Mouse (Mus musculus) forebrain, embryonic 13.5 days (tissue): ENCODE results near the gene Nup210l. TPM values are rescaled to one million over a fixed set of nuclear protein-coding genes. Genes with fewer than 3 reads are reported as not detected.

Source experiments
- ATAC-seq: fragments of 200-750 bp; cut with Nextera tagmentation; 2 replicates; pipeline ENCODE4 v1.8.0; 2017
- H3K27ac ChIP-seq: fragments of 300-500 bp; sonication (generic); 2 replicates; pipeline ENCODE4 v1.5.1; 2015; ENCODE audit warnings: inconsistent platforms, mild to moderate bottlenecking, moderate library complexity
- H3K27me3 ChIP-seq: fragments of 300-500 bp; sonication (generic); 2 replicates; pipeline ENCODE4 v1.6.1; 2015; ENCODE audit warnings: mild to moderate bottlenecking, inconsistent platforms
- H3K36me3 ChIP-seq: fragments of 300-500 bp; sonication (generic); 2 replicates; pipeline ENCODE4 v1.6.1; 2015; ENCODE audit warnings: mild to moderate bottlenecking, inconsistent platforms; ENCODE audit not compliant: poor library complexity, severe bottlenecking
- H3K4me1 ChIP-seq: fragments of 300-500 bp; sonication (generic); 2 replicates; pipeline ENCODE4 v1.6.1; 2015; ENCODE audit warnings: inconsistent platforms
- H3K4me2 ChIP-seq: fragments of 300-500 bp; sonication (generic); 2 replicates; pipeline ENCODE4 v1.6.1; 2015; ENCODE audit warnings: inconsistent platforms, mild to moderate bottlenecking, moderate library complexity
- H3K4me3 ChIP-seq: fragments of 300-500 bp; sonication (generic); 2 replicates; pipeline ENCODE4 v1.5.1; 2015; ENCODE audit warnings: mild to moderate bottlenecking, inconsistent platforms
- H3K9ac ChIP-seq: fragments of 300-500 bp; sonication (generic); 2 replicates; pipeline ENCODE4 v1.6.1; 2015; ENCODE audit warnings: mild to moderate bottlenecking, inconsistent platforms
- H3K9me3 ChIP-seq: fragments of 300-500 bp; sonication (generic); replicated peaks from 2 replicates; pipeline ENCODE4 v1.6.1; 2016; ENCODE audit warnings: inconsistent platforms
- WGBS: fragments of 180-500 bp; shearing (Covaris S2); methylation state at CpG from one replicate; pipeline ENCODE4 v1.1.7; 2015; 5-methylcytosine and 5-hydroxymethylcytosine counted together
- microRNA counts: library from miRNA; unstranded; fragments of <30 nt; microRNA quantifications from one replicate; lab custom pipeline; 2016
- microRNA-seq: library from miRNA; unstranded; fragments of <30 nt; microRNA quantifications from one replicate; pipeline ENCODE4, GENCODE M21; 2016
- polyA plus RNA-seq: library from polyadenylated mRNA; unstranded; fragments of >200 nt; fragmentation: Nextera tagmentation; extraction: Ambion mirVana; gene quantifications from 2 replicates; pipeline ENCODE4 v1.2.1, GENCODE M21; 2015

Nup210l gene
- polyA plus RNA-seq, 1 experiment from 2014 or later: 0.34 TPM

DNA sequence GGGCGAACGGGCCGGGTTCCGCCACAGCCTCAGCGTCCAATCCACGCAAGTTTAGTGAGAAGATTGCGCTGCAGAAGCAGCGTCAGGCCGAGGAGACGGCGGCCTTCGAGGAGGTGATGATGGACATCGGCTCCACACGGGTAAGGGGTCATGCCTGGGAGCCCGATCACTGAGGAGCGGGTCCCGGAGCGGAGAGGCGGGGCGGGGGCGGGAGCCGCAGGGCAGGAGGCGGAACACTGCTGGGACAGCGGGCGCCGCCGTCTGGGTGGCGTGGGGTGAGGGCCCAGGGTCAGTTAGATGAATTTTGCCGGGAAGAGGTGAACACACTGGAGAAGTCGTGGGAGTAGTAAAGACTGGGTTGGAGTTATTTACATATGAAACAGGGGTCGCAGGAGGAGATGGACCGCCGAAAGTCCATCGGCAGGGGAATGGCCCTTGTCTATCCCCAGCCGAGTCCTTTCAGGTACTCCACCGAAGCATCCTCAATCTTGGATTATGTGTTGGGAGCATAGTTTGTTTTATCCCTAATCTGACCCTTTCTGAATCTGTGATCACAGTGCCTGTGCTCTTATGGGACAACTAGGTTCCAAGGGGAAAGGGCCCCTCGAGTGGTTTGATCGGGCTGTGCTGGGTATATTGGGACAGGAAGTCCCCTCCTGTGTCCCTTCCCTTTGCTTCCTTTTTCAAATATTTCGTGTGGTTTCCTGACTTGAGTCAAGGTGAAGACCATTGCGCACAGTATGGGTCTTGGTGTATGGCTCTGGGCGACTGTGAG, 150.7 kb downstream of the Nup210l start:
- Histone ChIP-seq H3K36me3 (peaks cover 42% of the 10 kb centered on the region), H3K4me1 (peaks cover 23% of the 10 kb centered on the region), H3K27ac (peak overlapping the region; percentile 74), H3K9ac (peak overlapping the region; percentile 92), H3K4me2 (peak overlapping the region; percentile 65), H3K4me3 (peak overlapping the region; percentile 89), H3K27me3 (no peaks in the 10 kb centered on the region), H3K9me3 (no peaks in the 10 kb centered on the region)
- no peak for ATAC-seq
- under 1% methylated on average over 41 of the region's 41 CpGs for WGBS

DNA sequence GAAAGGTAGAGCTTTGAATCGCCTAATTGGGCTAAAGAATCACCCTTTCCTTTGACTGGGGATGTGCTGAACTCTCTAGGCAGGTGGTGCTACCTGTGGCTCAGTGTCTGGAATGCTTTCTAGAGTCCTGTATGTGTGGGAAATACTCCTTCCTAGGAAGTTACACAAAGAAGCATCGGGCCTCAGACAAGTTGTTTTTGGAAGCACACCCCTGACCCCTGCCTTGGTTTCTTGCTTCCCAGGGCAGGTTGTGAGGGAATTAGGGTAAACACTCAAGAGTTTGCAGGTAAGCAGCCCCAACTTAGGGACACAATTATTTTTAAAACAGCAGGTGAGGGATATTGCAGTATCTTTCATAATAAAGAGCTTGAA, 151.2 kb downstream of the Nup210l start:
- peak overlapping the region; percentile 65 for H3K4me2 ChIP-seq
- ATAC-seq: no peak
- no peaks in the 10 kb centered on the region for H3K9me3 ChIP-seq
- H3K4me3 ChIP-seq: peak overlapping the region; percentile 89
- H3K9ac ChIP-seq: peak overlapping the region; percentile 92
- H3K27ac ChIP-seq: no peak overlapping the region
- H3K36me3 ChIP-seq: peaks cover 48% of the 10 kb centered on the region
- H3K27me3 ChIP-seq: no peaks in the 10 kb centered on the region
- 25% methylated on average over 2 of the region's 2 CpGs for WGBS
- peaks cover 23% of the 10 kb centered on the region for H3K4me1 ChIP-seq

DNA sequence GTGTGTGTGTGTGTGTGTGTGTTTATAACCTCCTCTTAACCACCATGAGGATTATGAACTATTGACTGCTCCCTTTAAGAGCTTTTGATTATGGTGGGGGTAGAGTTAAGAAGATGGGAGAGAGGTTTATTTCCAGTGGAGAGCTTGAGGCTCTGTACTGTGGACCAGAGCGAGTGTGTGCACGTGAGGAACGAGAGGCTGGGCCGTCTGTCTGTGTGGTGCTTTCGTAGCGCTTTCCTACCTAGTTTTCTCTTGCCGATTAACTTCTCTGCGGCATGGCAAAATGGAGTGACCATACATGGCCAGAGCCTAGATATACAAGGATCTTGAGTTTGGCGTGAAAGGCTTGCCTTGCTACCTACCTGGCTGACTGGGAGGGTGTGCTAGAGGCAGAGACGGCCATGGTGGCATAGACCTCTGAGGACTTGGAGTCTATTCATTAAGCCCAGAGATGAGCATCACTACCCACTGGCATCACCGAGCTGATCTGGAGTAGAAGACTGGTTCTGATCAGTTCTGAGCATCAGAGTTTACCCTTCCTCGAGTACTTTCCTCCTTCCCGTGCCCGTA, 151.9 kb downstream of the Nup210l start:
- peaks cover 49% of the 10 kb centered on the region for H3K36me3 ChIP-seq
- no peak overlapping the region for H3K27ac ChIP-seq
- H3K9ac ChIP-seq: 0 out of 2 replicates have a peak overlapping the region, but pooled peaks have one; percentile 0
- 0 out of 2 replicates have a peak overlapping the region, but pooled peaks have one; percentile 89 for H3K4me3 ChIP-seq
- peak overlapping the region; percentile 65 for H3K4me2 ChIP-seq
- no peaks in the 10 kb centered on the region for H3K9me3 ChIP-seq
- no peak for ATAC-seq
- no peaks in the 10 kb centered on the region for H3K27me3 ChIP-seq
- peaks cover 19% of the 10 kb centered on the region for H3K4me1 ChIP-seq
- WGBS: 94% methylated on average over 14 of the region's 14 CpGs

DNA sequence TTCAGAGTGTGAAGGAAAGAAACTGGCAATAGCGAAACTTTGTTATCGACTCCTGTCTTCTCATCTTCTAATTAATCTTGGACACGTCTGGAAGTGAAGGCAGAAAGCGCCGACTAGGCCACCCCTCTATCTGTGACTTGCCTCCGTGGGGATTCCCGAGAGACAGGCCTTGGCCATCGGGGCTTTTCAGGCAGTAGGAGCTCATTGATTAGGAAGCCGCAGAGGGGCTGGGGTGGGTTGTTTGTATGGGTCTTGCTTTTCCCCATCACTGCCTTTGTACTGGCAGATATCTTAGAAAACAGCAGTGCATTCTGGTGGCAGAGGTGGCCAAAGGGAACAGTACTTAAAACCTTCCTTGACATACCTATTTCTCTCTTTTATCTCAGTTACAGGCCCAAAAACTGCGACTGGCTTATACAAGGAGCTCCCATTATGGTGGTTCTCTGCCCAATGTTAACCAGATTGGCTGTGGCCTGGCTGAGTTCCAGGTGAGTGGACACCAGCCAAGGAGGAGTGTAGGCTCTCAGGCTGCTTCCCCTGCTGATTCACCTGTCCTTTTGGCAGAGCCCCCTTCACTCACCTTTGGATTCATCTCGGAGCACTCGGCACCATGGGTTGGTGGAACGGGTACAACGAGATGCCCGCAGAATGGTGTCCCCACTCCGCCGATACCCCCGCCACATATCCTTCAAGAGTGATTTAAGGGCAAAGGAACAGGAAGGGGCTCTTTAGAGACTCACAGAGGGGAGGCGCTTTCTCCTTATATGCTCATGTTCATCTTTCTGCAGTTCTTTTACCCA, 153.0 kb downstream of the Nup210l start:
- no peak for ATAC-seq
- Histone ChIP-seq H3K27me3 (no peaks in the 10 kb centered on the region), H3K9me3 (no peaks in the 10 kb centered on the region), H3K4me2 (no peak overlapping the region), H3K9ac (0 out of 2 replicates have a peak overlapping the region, but pooled peaks have one; percentile 8), H3K4me1 (peaks cover 17% of the 10 kb centered on the region), H3K36me3 (peaks cover 50% of the 10 kb centered on the region), H3K27ac (no peak overlapping the region), H3K4me3 (no peak overlapping the region)
- WGBS: 91% methylated on average over 19 of the region's 19 CpGs

DNA sequence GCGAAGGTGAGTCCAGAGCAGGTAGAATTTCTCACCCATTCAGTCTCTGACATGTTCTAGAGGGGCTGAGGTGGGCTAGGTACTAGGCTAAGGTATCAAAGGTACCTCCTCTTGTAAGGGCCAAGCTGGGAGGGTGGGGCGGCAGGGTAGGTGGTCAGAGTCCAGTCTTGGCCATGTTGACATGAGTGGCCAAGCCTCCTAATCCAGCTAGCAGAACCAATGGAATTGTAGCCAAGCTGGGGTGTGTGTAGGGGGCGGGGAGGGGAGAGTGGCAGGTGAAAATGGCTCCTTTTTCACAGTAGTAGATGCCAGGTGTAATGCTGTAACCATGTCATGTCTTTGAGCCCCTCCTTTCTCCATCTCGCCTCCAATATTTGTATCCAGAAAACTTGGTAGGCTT, 154.6 kb downstream of the Nup210l start:
- H3K4me2 ChIP-seq: no peak overlapping the region
- peaks cover 17% of the 10 kb centered on the region for H3K4me1 ChIP-seq
- peaks cover 66% of the 10 kb centered on the region for H3K36me3 ChIP-seq
- 88% methylated on average over 4 of the region's 4 CpGs for WGBS
- H3K9me3 ChIP-seq: no peaks in the 10 kb centered on the region
- no peak overlapping the region for H3K9ac ChIP-seq
- no peaks in the 10 kb centered on the region for H3K27me3 ChIP-seq
- no peak overlapping the region for H3K27ac ChIP-seq
- no peak for ATAC-seq
- no peak overlapping the region for H3K4me3 ChIP-seq

MicroRNA genes within 50 kb of the gene (microRNA counts, 519-probe panel; counts per million panel counts)
- microRNA mmu-miR-190b (lab: Ali Mortazavi, UCI): 4,471 counts per million, percentile 83 among the panel's probes with 10 or more counts

Small RNA genes lying within 50 kb of the gene (microRNA-seq; reads per million reads assigned to microRNA genes)
- gene Mir190b: 27.1 reads per million, percentile 35 among the genes with 10 or more reads in this experiment

Other genes with a start within 250 kb of the Nup210l start
- gene Il6ra, start 190.9 kb upstream of the Nup210l start, polyA plus RNA-seq: 0.25 and 0.36 TPM in 2 replicates
- 10.2 and 11.3 TPM in 2 replicates for gene Atp8b2, start 140.6 kb upstream of the Nup210l start, polyA plus RNA-seq
- gene Hax1, start 105.4 kb upstream of the Nup210l start, polyA plus RNA-seq: 162 and 167 TPM in 2 replicates
- gene 4933434E20Rik, start 52.5 kb upstream of the Nup210l start, polyA plus RNA-seq: 224 and 230 TPM in 2 replicates
- 164 and 169 TPM in 2 replicates for gene Ubap2l, start 51.5 kb upstream of the Nup210l start, polyA plus RNA-seq
- 449 and 474 TPM in 2 replicates for gene Tpm3, start 31.5 kb upstream of the Nup210l start, polyA plus RNA-seq
- gene Rps27, start 109.5 kb downstream of the Nup210l start, polyA plus RNA-seq: 1,194 and 1,420 TPM in 2 replicates
- 24.3 and 28.4 TPM in 2 replicates for gene Rab13, start 109.6 kb downstream of the Nup210l start, polyA plus RNA-seq
- 102 and 111 TPM in 2 replicates for gene Jtb, start 127.5 kb downstream of the Nup210l start, polyA plus RNA-seq
- gene Creb3l4, start 139.4 kb downstream of the Nup210l start, polyA plus RNA-seq: 5.2 and 5.8 TPM in 2 replicates
- 55.0 and 55.3 TPM in 2 replicates for gene Slc39a1, start 144.0 kb downstream of the Nup210l start, polyA plus RNA-seq
- gene Crtc2, start 150.0 kb downstream of the Nup210l start, polyA plus RNA-seq: 17.2 and 21.5 TPM in 2 replicates
- 3.1 and 4.5 TPM in 2 replicates for gene Dennd4b, start 161.1 kb downstream of the Nup210l start, polyA plus RNA-seq
- gene Gatad2b, start 189.0 kb downstream of the Nup210l start, polyA plus RNA-seq: 18.0 and 18.6 TPM in 2 replicates